Mouse (Mus musculus) hindbrain, postnatal 0 days (tissue): ENCODE measurements around the gene Adk. TPM values are rescaled to one million over a fixed set of nuclear protein-coding genes. Genes with fewer than 3 reads are reported as not detected.

Source experiments
- ATAC-seq: fragments of 200-750 bp; cut with Nextera tagmentation; 2 replicates; pipeline ENCODE4 v1.8.0; 2017; ENCODE audit warnings: mild to moderate bottlenecking, moderate TSS enrichment, moderate library complexity
- DNase-seq: peaks from one replicate; pipeline ENCODE4 v3.0.0-alpha.2; 2015; ENCODE audit warnings: low spot score
- H3K27ac ChIP-seq: fragments of 300-500 bp; sonication (generic); 2 replicates; pipeline ENCODE4 v1.5.1; 2014; ENCODE audit warnings: mild to moderate bottlenecking
- H3K27me3 ChIP-seq: fragments of 300-500 bp; sonication (generic); 2 replicates; pipeline ENCODE4 v1.6.1; 2014; ENCODE audit warnings: low read length, mixed read lengths; ENCODE audit not compliant: insufficient read depth
- H3K36me3 ChIP-seq: fragments of 300-500 bp; sonication (generic); 2 replicates; pipeline ENCODE4 v1.6.1; 2014; ENCODE audit warnings: low read length, mixed read lengths; ENCODE audit not compliant: insufficient read depth
- H3K4me1 ChIP-seq: fragments of 300-500 bp; sonication (generic); 2 replicates; pipeline ENCODE4 v1.6.1; 2014; ENCODE audit warnings: antibody characterized with exemption, low read length, mixed read lengths; ENCODE audit not compliant: insufficient read depth
- H3K4me2 ChIP-seq: fragments of 300-500 bp; sonication (generic); 2 replicates; pipeline ENCODE4 v1.6.1; 2014; ENCODE audit warnings: low read depth, mild to moderate bottlenecking, low read length, moderate library complexity, mixed read lengths
- H3K4me3 ChIP-seq: fragments of 300-500 bp; sonication (generic); 2 replicates; pipeline ENCODE4 v1.5.1; 2014; ENCODE audit warnings: low read length
- H3K9ac ChIP-seq: fragments of 300-500 bp; sonication (generic); replicated peaks from 2 replicates; pipeline ENCODE4 v1.6.1; 2014; ENCODE audit warnings: mild to moderate bottlenecking, low read length, moderate library complexity, mixed read lengths
- H3K9me3 ChIP-seq: fragments of 300-500 bp; sonication (generic); 2 replicates; pipeline ENCODE4 v1.6.1; 2016; ENCODE audit warnings: low read length, mixed read lengths
- CTCF ChIP-seq: IDR thresholded peaks from 2 replicates; pipeline ENCODE4 v1.5.1; 2016; ENCODE audit warnings: antibody characterized with exemption, control low read depth, low read depth
- WGBS: fragments of 180-500 bp; shearing (Covaris S2); extraction: QIAGEN DNeasy Blood & Tissue Kit; methylation state at CpG from one replicate; pipeline ENCODE4 v1.1.7; 2014; 5-methylcytosine and 5-hydroxymethylcytosine counted together
- polyA plus RNA-seq: library from polyadenylated mRNA; unstranded; fragments of >200 nt; fragmentation: Nextera tagmentation; extraction: Ambion mirVana; gene quantifications from 2 replicates; pipeline ENCODE4 v1.2.1, GENCODE M21; 2015
- total RNA-seq: library from RNA; depleted of rRNA; stranded (reverse); fragments of >200 nt; gene quantifications from 2 replicates; pipeline ENCODE4 v1.2.3, GENCODE M21; 2014

Gene Adk
- total and polyA plus RNA-seq, 2 experiments from 2014 or later: 27.4 to 63.5 TPM

- Histone ChIP-seq H3K27ac (no peak overlapping the region), H3K36me3 (no peaks in the 10 kb centered on the region), H3K9me3 (no peaks in the 10 kb centered on the region), H3K27me3 (no peaks in the 10 kb centered on the region), H3K4me1 (no peaks in the 10 kb centered on the region), H3K4me2 (no peak overlapping the region), H3K4me3 (no peak overlapping the region), H3K9ac (no peak overlapping the region)
- WGBS: 85% methylated on average over 1 of the region's 1 CpGs
- DNase-seq (no peak), ATAC-seq (no peak)
- no peak for TF ChIP-seq CTCF
These were observed 223.4 kb downstream of the Adk start for GRCm38 (mm10) chr14:21275786-21276185.

- Histone ChIP-seq H3K36me3 (no peaks in the 10 kb centered on the region), H3K4me2 (no peak overlapping the region), H3K9ac (no peak overlapping the region), H3K4me3 (no peak overlapping the region), H3K27me3 (no peaks in the 10 kb centered on the region), H3K9me3 (no peaks in the 10 kb centered on the region), H3K4me1 (no peaks in the 10 kb centered on the region), H3K27ac (no peak overlapping the region)
- ATAC-seq (no peak), DNase-seq (no peak)
- TF ChIP-seq CTCF: no peak
- 98% methylated on average over 2 of the region's 2 CpGs for WGBS
These were observed 225.9 kb downstream of the Adk start for GRCm38 (mm10) chr14:21278290-21278689.

GRCm38 (mm10) chr14:21278907-21279535 is 226.6 kb downstream of the Adk start:
- Histone ChIP-seq H3K27me3 (no peaks in the 10 kb centered on the region), H3K4me1 (no peaks in the 10 kb centered on the region), H3K9me3 (no peaks in the 10 kb centered on the region), H3K9ac (no peak overlapping the region), H3K4me3 (no peak overlapping the region), H3K36me3 (no peaks in the 10 kb centered on the region), H3K27ac (no peak overlapping the region), H3K4me2 (no peak overlapping the region)
- no peak for TF ChIP-seq CTCF
- WGBS: 59% methylated on average over 6 of the region's 6 CpGs
- ATAC-seq: no peak
- DNase-seq: no peak

GRCm38 (mm10) chr14:21280451-21280850 is 228.1 kb downstream of the Adk start:
- Histone ChIP-seq H3K9me3 (no peaks in the 10 kb centered on the region), H3K4me2 (no peak overlapping the region), H3K4me3 (no peak overlapping the region), H3K27ac (no peak overlapping the region), H3K4me1 (no peaks in the 10 kb centered on the region), H3K36me3 (no peaks in the 10 kb centered on the region), H3K27me3 (no peaks in the 10 kb centered on the region), H3K9ac (no peak overlapping the region)
- TF ChIP-seq CTCF: no peak
- 72% methylated on average over 3 of the region's 3 CpGs for WGBS
- ATAC-seq (no peak), DNase-seq (no peak)

GRCm38 (mm10) chr14:21281506-21281905 is 229.1 kb downstream of the Adk start:
- no peak overlapping the region for H3K9ac ChIP-seq
- no peaks in the 10 kb centered on the region for H3K4me1 ChIP-seq
- no peak overlapping the region for H3K4me3 ChIP-seq
- H3K9me3 ChIP-seq: no peaks in the 10 kb centered on the region
- ATAC-seq (no peak), DNase-seq (no peak)
- no peak overlapping the region for H3K4me2 ChIP-seq
- no peaks in the 10 kb centered on the region for H3K36me3 ChIP-seq
- WGBS: 64% methylated on average over 4 of the region's 4 CpGs
- H3K27ac ChIP-seq: no peak overlapping the region
- TF ChIP-seq CTCF: no peak
- H3K27me3 ChIP-seq: no peaks in the 10 kb centered on the region

GRCm38 (mm10) chr14:21284116-21284515 is 231.7 kb downstream of the Adk start:
- no peaks in the 10 kb centered on the region for H3K9me3 ChIP-seq
- no peaks in the 10 kb centered on the region for H3K4me1 ChIP-seq
- H3K9ac ChIP-seq: no peak overlapping the region
- no peak for DNase-seq
- TF ChIP-seq CTCF: no peak
- H3K4me2 ChIP-seq: no peak overlapping the region
- H3K27me3 ChIP-seq: no peaks in the 10 kb centered on the region
- no peak overlapping the region for H3K27ac ChIP-seq
- no peak for ATAC-seq
- 56% methylated on average over 7 of the region's 7 CpGs for WGBS
- H3K36me3 ChIP-seq: no peaks in the 10 kb centered on the region
- no peak overlapping the region for H3K4me3 ChIP-seq

GRCm38 (mm10) chr14:21284847-21285246 is 232.5 kb downstream of the Adk start:
- no peak overlapping the region for H3K4me3 ChIP-seq
- H3K9me3 ChIP-seq: no peaks in the 10 kb centered on the region
- DNase-seq: no peak
- 89% methylated on average over 5 of the region's 5 CpGs for WGBS
- no peak overlapping the region for H3K27ac ChIP-seq
- H3K36me3 ChIP-seq: no peaks in the 10 kb centered on the region
- no peaks in the 10 kb centered on the region for H3K4me1 ChIP-seq
- no peak for ATAC-seq
- no peak for TF ChIP-seq CTCF
- no peaks in the 10 kb centered on the region for H3K27me3 ChIP-seq
- H3K4me2 ChIP-seq: no peak overlapping the region
- H3K9ac ChIP-seq: no peak overlapping the region
